In genomic region chr4:152298836-152299235, GRCm38 (mm10) we compare ENCODE assay signal across 12 mouse cellular contexts. TPM values are rescaled to one million over a fixed set of nuclear protein-coding genes. Genes with fewer than 3 reads are reported as not detected.
DNase-seq lines count a peak whose midpoint lies in the region; ATAC-seq lines count a peak whose summit lies in the region.
"Had no signal": no experiment of that assay in that cellular context is flagged by ENCODE, and none has a peak within 500 bp of the region (broad histone marks: within the 10 kb centered on the region; RNA-seq: fewer than 3 reads in every experiment).

No protein-coding gene starts in this region.

- 78% methylated on average over 14 of the region's 14 CpGs for WGBS in heart, embryonic 11.5 days (ENCODE audit: insufficient replicate concordance)
- 87% methylated on average over 14 of the region's 14 CpGs for WGBS in neural tube, embryonic 12.5 days
- WGBS in limb, embryonic 13.5 days: 86% methylated on average over 14 of the region's 14 CpGs
- 83% methylated on average over 14 of the region's 14 CpGs for WGBS in stomach, embryonic 16.5 days

- peaks cover 1% of the 10 kb centered on the region; the same call in 1 of the 2 replicates for H3K27me3 ChIP-seq in heart, embryonic 11.5 days (ENCODE audit: control insufficient read depth, insufficient read depth, low read length)
- peaks cover 17% of the 10 kb centered on the region for H3K27me3 ChIP-seq in neural tube, embryonic 12.5 days (replicated peaks)
- H3K27me3 ChIP-seq in limb, embryonic 13.5 days: peaks cover 20% of the 10 kb centered on the region
- no peaks in the 10 kb centered on the region for H3K27me3 ChIP-seq in stomach, embryonic 16.5 days (ENCODE audit: control insufficient read depth, insufficient read depth, low read length)

- peaks cover 14% of the 10 kb centered on the region; the same call in 1 of the 2 replicates for H3K36me3 ChIP-seq in heart, embryonic 11.5 days (ENCODE audit: control insufficient read depth, insufficient read depth, low read length)
- H3K36me3 ChIP-seq in neural tube, embryonic 12.5 days: peaks cover 33% of the 10 kb centered on the region
- peaks cover 45% of the 10 kb centered on the region for H3K36me3 ChIP-seq in limb, embryonic 13.5 days
- H3K36me3 ChIP-seq in stomach, embryonic 16.5 days (ENCODE audit: control insufficient read depth, insufficient read depth, low read length): 0 out of 2 replicates have a peak, but pooled peaks cover 3% of the 10 kb centered on the region

- H3K4me3 ChIP-seq in heart, embryonic 11.5 days (ENCODE audit: low read depth, low read length): no peak overlapping the region
- H3K4me3 ChIP-seq in neural tube, embryonic 12.5 days: no peak overlapping the region
- H3K4me3 ChIP-seq in limb, embryonic 13.5 days: peak overlapping the region; percentile 99; the same call in 1 of the 2 replicates
- no peak overlapping the region for H3K4me3 ChIP-seq in stomach, embryonic 16.5 days (replicated peaks; ENCODE audit: low read length)

- no peak for DNase-seq in heart, adult 8-10 months (ENCODE audit: low spot score)
- DNase-seq in neural tube, embryonic 10.5 days (ENCODE audit: extremely low spot score, low spot score): no peak
- no peak for DNase-seq in left cerebral cortex, adult 9 months (ENCODE audit: low spot score in 2 of 2)
- no peak for DNase-seq in spleen, postnatal 4 days (ENCODE audit: low spot score in 2 of 2)
- DNase-seq: layer of hippocampus, adult 9-11 months; lung, postnatal 36 days had no signal

- H3K4me2 ChIP-seq in heart, embryonic 11.5 days: peak overlapping the region; percentile 91
- H3K4me2 ChIP-seq in neural tube, embryonic 12.5 days (replicated peaks): 0 out of 2 replicates have a peak overlapping the region, but pooled peaks have one; percentile 97
- peak overlapping the region; percentile 95 for H3K4me2 ChIP-seq in limb, embryonic 13.5 days (replicated peaks)
- 0 out of 2 replicates have a peak overlapping the region, but pooled peaks have one; percentile 94 for H3K4me2 ChIP-seq in stomach, embryonic 16.5 days (ENCODE audit: low read depth, low read length)

- no peak overlapping the region for H3K9ac ChIP-seq in heart, embryonic 11.5 days (ENCODE audit: low read depth, low read length)
- peak overlapping the region; percentile 22; the same call in 1 of the 2 replicates for H3K9ac ChIP-seq in neural tube, embryonic 12.5 days
- H3K9ac ChIP-seq in limb, embryonic 13.5 days: peak overlapping the region; percentile 97
- peak overlapping the region; percentile 20; the same call in 1 of the 2 replicates for H3K9ac ChIP-seq in stomach, embryonic 16.5 days (ENCODE audit: low read length)

- H3K27ac ChIP-seq in heart, embryonic 11.5 days (ENCODE audit: low read depth, low read length): no peak overlapping the region
- H3K27ac ChIP-seq in neural tube, embryonic 12.5 days: no peak overlapping the region
- no peak overlapping the region for H3K27ac ChIP-seq in limb, embryonic 13.5 days
- H3K27ac ChIP-seq in stomach, embryonic 16.5 days (ENCODE audit: low read length): no peak overlapping the region

- no peaks in the 10 kb centered on the region for H3K9me3 ChIP-seq in heart, embryonic 11.5 days (replicated peaks; ENCODE audit: control insufficient read depth, low read length)
- H3K9me3 ChIP-seq in neural tube, embryonic 12.5 days: no peaks in the 10 kb centered on the region
- no peaks in the 10 kb centered on the region for H3K9me3 ChIP-seq in limb, embryonic 13.5 days
- H3K9me3 ChIP-seq in stomach, embryonic 16.5 days (replicated peaks; ENCODE audit: control insufficient read depth, low read length): no peaks in the 10 kb centered on the region

- no peak for ATAC-seq in heart, embryonic 11.5 days (replicated peaks; ENCODE audit: insufficient number of reproducible peaks, low FRiP score, low TSS enrichment)
- no peak for ATAC-seq in neural tube, embryonic 12.5 days (ENCODE audit: low FRiP score, low read depth)
- no peak for ATAC-seq in limb, embryonic 13.5 days (ENCODE audit: low FRiP score, low read depth)
- ATAC-seq in stomach, embryonic 16.5 days (ENCODE audit: insufficient read depth, low FRiP score): no peak
- ATAC-seq: CD4-positive, CD25-positive, alpha-beta regulatory T cell, adult 4 months had no signal

- H3K4me1 ChIP-seq in heart, embryonic 11.5 days (ENCODE audit: control insufficient read depth, insufficient read depth, low read length): peaks cover 16% of the 10 kb centered on the region
- H3K4me1 ChIP-seq in neural tube, embryonic 12.5 days: peaks cover 14% of the 10 kb centered on the region
- peaks cover 16% of the 10 kb centered on the region for H3K4me1 ChIP-seq in limb, embryonic 13.5 days
- H3K4me1 ChIP-seq in stomach, embryonic 16.5 days (ENCODE audit: control insufficient read depth, insufficient read depth, low read length): peaks cover 17% of the 10 kb centered on the region

RNA-seq across cellular contexts. Expression of gene Icmt, which starts 1.8 kb away (rescaled TPM):
- 15.9 and 22.6 TPM in 2 replicates for polyA plus RNA-seq in heart, embryonic 11.5 days (2014; fragmentation: Nextera tagmentation; extraction: Ambion mirVana)
- total RNA-seq in heart, adult 8-10 months (2022): 10 to 100 TPM; 25.2 to 36.4 (median 30.6) TPM
- polyA plus RNA-seq in neural tube, embryonic 12.5 days (2016; fragmentation: Nextera tagmentation; extraction: Ambion mirVana): 23.0 and 24.7 TPM in 2 replicates
- polyA plus RNA-seq in limb, embryonic 13.5 days (2015; fragmentation: Nextera tagmentation; extraction: Ambion mirVana): 21.8 and 27.0 TPM in 2 replicates
- polyA plus RNA-seq in stomach, embryonic 16.5 days (2015; fragmentation: Nextera tagmentation; extraction: Ambion mirVana): 20.1 and 20.8 TPM in 2 replicates

RNA-seq across cellular contexts. Expression of gene Hes3, which starts 7.4 kb away (rescaled TPM):
- polyA plus RNA-seq in heart, embryonic 11.5 days (2014; fragmentation: Nextera tagmentation; extraction: Ambion mirVana): not detected in 2 replicates
- total RNA-seq in heart, adult 8-10 months (2022): not detected
- 0.58 and 1.1 TPM in 2 replicates for polyA plus RNA-seq in neural tube, embryonic 12.5 days (2016; fragmentation: Nextera tagmentation; extraction: Ambion mirVana)
- polyA plus RNA-seq in limb, embryonic 13.5 days (2015; fragmentation: Nextera tagmentation; extraction: Ambion mirVana): not detected in 2 replicates
- not detected in 2 replicates for polyA plus RNA-seq in stomach, embryonic 16.5 days (2015; fragmentation: Nextera tagmentation; extraction: Ambion mirVana)
- polyA plus RNA-seq: CD4-positive, CD25-positive, alpha-beta regulatory T cell, adult 4 months; heart, postnatal 0 days had no signal

RNA-seq across cellular contexts. Expression of gene Rnf207, which starts 20.0 kb away (rescaled TPM):
- 27.4 and 27.5 TPM in 2 replicates for polyA plus RNA-seq in heart, embryonic 11.5 days (2014; fragmentation: Nextera tagmentation; extraction: Ambion mirVana)
- total RNA-seq in heart, adult 8-10 months (2022): 10 to 100 TPM; 29.1 to 63.4 (median 46.1) TPM
- polyA plus RNA-seq in neural tube, embryonic 12.5 days (2016; fragmentation: Nextera tagmentation; extraction: Ambion mirVana): 5.8 and 7.3 TPM in 2 replicates
- polyA plus RNA-seq in limb, embryonic 13.5 days (2015; fragmentation: Nextera tagmentation; extraction: Ambion mirVana): 0.32 and 0.34 TPM in 2 replicates
- polyA plus RNA-seq in stomach, embryonic 16.5 days (2015; fragmentation: Nextera tagmentation; extraction: Ambion mirVana): 0.66 and 0.84 TPM in 2 replicates
- polyA plus RNA-seq: CD4-positive, CD25-positive, alpha-beta regulatory T cell, adult 4 months had no signal

RNA-seq across cellular contexts. Expression of gene Gpr153, which starts 24.8 kb away (rescaled TPM):
- polyA plus RNA-seq in heart, embryonic 11.5 days (2014; fragmentation: Nextera tagmentation; extraction: Ambion mirVana): 7.8 and 9.0 TPM in 2 replicates
- 10 to 100 TPM in 2 of 4 experiments, 1 to 10 TPM in 2; 5.6 to 11.9 (median 9.8) TPM for total RNA-seq in heart, adult 8-10 months (2022)
- 13.9 and 15.5 TPM in 2 replicates for polyA plus RNA-seq in neural tube, embryonic 12.5 days (2016; fragmentation: Nextera tagmentation; extraction: Ambion mirVana)
- 9.8 and 10.6 TPM in 2 replicates for polyA plus RNA-seq in limb, embryonic 13.5 days (2015; fragmentation: Nextera tagmentation; extraction: Ambion mirVana)
- polyA plus RNA-seq in stomach, embryonic 16.5 days (2015; fragmentation: Nextera tagmentation; extraction: Ambion mirVana): 6.0 and 6.1 TPM in 2 replicates

RNA-seq across cellular contexts. Expression of gene Rpl22, which starts 26.7 kb away (rescaled TPM):
- 285 and 300 TPM in 2 replicates for polyA plus RNA-seq in heart, embryonic 11.5 days (2014; fragmentation: Nextera tagmentation; extraction: Ambion mirVana)
- total RNA-seq in heart, adult 8-10 months (2022): 100 to 1,000 TPM; 266 to 327 (median 276) TPM
- 255 and 274 TPM in 2 replicates for polyA plus RNA-seq in neural tube, embryonic 12.5 days (2016; fragmentation: Nextera tagmentation; extraction: Ambion mirVana)
- 371 and 395 TPM in 2 replicates for polyA plus RNA-seq in limb, embryonic 13.5 days (2015; fragmentation: Nextera tagmentation; extraction: Ambion mirVana)
- 303 and 377 TPM in 2 replicates for polyA plus RNA-seq in stomach, embryonic 16.5 days (2015; fragmentation: Nextera tagmentation; extraction: Ambion mirVana)
